Mouse (Mus musculus): ENCODE data around the gene Prpf3.
A peak's percentile ranks its signal among the peaks of the same experiment; 100 is the strongest.
"Not testable (repeated sequence)": the region's sequence is repeated elsewhere in the genome, so short reads cannot be mapped to it uniquely, and the experiment has no call there.

The Prpf3 gene

DNA sequence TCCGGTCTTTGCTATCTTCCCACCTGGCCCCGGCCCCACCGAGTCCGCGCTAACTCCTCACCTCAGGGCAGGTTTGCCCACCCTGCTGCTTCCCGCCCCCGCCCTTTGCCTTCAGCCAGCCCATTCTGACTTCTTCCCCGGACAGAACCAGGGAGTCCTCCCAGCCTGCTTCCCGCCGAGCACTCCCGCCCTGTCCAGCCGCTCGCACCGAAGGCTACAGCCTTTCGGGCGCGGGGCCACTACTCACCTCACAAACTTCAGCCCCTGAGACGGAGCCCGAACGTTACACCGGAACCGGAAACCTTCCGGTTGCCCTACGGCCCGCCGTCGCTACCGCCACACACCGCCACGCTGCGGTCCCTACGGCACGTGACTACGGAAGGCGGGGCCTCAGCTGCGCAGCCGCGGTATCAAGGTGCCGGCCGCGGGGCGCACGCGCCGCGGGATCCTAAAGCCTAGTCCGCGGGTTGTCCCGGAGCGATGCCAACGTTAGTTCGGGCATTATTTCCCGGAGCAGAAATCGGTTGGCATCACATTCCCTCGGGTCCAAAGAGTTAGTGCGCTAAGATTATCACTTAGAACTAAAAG is at the start of gene Prpf3:
Gene Prpf3 (minus strand): TSS at position 384 of the 588 bp plus-strand sequence.
- DNase-seq (ENCODE audit: low read depth) = peak; percentile 84

DNA sequence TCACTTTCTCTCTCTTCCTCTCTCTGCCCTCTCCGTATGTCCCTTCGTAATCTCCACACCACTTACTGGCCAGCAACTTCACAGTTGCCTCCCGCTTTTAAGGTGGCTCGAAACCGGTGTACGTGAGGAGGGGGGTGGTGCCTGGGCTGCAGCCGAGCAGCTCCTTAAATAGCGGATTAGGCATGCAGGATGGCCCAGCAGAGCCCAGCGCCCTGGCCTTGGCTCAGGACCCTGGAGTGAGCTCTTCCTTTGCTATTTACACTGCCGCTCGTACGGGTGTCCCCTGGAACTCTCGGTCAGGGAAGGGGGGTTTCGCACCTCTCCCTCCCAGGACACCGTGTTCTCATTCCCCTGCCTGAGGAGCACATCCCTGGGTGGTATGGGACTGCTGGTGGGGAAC is 48.9 kb upstream of the Prpf3 start, which contains the start of gene Car14:
Gene Car14 (minus strand): TSS at position 124 of the 400 bp plus-strand sequence.
- DNase-seq (ENCODE audit: low read depth) = no peak

DNA sequence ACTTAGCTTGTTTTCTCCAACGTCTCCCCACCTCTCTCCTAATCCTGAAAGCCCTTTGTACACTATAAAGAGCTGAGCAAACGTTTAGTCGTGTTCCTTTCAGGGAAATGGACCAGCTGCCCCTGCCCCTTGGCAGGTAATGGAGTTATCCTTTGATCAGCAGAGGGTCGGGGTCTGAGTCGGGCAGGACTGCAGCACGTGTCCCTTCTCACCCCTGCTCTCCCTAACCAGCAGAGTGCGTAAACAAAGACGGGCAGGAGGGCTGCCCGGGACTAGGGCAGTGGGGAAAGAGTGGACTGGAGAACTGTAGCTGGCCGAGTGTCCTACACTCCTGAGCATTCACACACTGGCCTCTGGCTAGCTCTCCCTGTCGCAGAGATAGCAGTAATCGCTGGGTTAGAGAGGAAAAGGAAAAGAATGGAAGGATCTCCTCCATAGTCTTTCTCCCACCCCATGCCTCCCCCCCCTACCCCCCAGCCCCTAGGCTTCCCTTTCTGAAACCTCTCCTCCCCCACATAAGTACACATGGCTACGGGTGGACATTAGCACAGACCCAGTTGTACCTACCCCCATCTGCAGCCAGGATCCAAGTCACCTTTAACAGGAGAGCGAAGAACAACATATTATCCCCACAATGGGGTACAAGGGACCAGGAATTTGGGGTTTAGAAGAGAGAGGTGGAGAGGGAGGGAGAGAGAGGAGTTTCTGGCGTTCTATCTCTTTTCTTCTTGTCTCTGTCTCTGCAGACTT is 48.2 kb upstream of the Prpf3 start:
- no peak for DNase-seq (ENCODE audit: low read depth)

- no peak for DNase-seq (ENCODE audit: low read depth)
These were observed 47.0 kb upstream of the Prpf3 start for GRCm38 (mm10) chr3:95902643-95903042.

DNA sequence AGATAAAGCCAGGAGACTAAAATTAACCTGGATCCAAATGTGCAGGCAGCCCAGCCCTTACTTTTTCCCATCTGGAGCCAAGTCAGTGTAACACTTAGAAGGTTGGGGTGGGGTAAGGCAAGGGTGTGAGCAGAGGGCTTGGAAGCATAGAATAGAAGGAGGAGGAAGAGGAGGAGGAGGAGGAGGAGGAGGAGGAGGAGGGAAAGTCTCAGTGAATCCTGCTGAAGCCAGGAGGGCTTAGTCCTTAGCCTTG is 46.6 kb upstream of the Prpf3 start:
- DNase-seq (ENCODE audit: low read depth) = no peak

DNA sequence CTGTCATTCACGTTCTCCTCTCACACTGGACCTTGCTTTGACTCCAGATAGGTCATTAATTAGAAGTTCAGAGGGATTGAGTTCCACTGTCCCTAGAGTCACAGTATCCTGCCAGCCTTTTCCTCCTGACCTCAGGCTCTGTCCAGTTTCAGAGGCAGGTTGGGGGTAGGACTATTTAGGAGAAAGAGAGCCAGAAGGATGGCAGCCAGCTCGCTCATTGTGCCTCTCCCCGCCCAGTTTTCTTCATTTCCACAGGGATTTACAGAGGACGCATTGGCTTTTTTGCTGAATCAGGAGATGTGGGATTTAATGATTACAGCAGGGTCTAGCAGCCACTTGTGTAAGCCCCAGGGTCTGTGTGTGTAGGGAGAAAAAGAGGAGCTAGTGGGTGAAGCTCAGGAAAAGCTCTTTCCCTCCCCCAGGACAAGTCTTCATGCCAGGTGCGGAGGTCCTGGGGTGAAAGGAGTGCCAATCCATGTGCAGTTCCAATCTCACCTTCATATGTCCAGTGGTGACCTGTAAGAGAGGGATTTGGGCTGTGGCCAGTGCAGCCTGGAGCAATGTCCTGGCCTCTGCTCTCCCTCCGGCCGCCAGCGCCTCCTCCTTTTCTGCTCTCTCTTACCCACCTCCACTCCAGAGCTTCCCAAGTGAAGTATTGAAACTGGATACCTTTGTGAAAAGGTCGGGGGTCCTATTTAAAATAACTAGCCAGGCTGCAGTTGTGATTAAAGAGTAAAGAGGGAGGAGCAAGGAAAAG is 46.1 kb upstream of the Prpf3 start:
- no peak for DNase-seq (ENCODE audit: low read depth)

DNA sequence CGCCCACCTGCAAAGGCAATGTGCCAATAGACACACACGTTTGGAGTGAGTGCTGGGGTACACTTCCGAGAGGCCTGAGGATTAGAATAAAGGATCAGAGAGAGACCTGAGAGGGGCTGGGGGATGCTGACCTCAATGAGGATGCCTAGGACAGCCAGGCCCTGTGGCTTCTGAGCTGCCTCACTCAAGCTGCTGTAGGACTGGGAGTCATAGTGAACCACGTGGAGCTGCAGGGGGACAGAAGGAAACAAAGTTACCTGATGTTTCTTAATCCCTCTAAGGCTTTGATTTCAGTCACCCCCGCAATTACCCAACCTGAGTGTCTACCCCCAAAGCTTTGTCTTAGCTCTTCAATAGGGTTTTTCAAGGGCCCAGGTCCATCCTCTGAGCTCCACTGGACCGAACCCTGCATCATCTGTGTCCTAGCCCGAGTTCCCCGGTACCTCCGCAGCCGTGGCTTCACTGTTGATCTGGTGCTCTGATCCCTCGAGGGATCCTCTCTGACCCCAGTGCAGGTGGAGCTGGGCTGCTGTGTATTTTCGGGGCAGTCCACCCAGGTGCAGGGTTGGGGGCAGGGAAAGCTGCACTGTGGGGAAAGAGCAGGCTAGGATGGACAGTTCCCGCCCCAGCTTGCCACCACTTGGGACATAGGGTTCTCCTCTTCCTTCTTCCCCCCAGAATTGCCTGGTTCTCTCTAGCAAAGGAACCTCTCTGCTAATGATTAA is 44.3 kb upstream of the Prpf3 start:
- no peak for DNase-seq (ENCODE audit: low read depth)

DNA sequence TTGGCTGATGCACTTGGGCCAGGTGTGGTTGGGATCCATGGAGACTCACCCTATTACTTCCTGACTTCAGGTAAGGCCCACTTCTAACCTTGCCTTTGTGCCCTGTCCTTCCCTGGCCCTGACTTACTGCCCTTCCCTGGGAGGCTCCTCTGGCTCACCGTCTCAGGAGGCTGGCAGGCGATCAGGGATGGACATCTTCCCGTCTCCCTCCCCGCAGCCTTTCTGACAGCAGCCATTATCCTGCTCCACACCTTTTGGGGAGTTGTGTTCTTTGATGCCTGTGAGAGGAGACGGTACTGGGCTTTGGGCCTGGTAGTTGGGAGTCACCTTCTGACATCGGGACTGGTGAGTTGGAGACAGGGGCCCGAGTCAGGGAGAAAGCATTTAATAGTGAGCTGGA is 39.8 kb upstream of the Prpf3 start:
- not testable (repeated sequence) for DNase-seq (ENCODE audit: low read depth)

DNA sequence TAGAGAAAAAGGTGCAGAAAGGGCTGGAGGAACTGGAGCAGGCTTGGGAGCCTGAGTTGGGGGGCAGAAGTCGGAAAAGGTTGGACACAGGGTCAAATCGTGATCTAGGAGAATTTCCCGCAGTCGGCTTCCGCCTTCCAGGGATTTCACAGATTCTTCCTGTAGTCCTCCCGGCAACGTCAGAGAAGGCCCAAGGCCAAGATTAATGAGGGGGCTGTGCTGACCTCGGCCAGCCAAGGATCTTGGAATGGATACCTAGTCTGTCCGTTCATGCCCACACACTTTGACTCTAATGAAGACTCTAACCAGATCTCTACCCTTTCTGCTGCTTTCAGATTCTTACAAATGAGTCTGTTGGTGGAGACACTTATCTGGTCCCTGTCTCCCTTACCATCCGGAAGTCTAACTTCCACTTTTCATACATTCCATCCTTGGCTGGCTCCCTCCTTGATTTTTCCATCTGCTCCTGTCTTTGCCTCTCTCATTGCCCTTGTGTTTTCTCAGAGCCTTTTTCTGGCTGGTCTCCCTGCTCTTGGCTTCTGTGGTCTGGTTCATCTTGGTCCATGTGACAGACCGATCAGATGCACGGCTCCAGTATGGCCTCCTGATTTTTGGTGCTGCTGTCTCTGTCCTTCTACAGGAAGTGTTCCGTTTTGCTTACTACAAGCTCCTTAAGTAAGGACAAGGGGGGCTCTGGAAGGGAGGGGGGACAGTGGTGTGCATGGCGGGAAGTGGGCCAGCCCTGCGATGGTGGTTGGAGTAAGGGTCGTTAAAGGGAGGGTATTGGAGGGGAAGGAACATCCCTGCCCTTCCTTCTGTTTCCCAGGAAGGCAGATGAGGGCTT is 38.9 kb upstream of the Prpf3 start:
- DNase-seq (ENCODE audit: low read depth) = no peak

GRCm38 (mm10) chr3:95893606-95894316 is 38.1 kb upstream of the Prpf3 start, which contains the start of gene Aph1a:
Aph1a (plus strand) TSS chr3:95893969.
- DNase-seq (ENCODE audit: low read depth) = peak; percentile 93

DNA sequence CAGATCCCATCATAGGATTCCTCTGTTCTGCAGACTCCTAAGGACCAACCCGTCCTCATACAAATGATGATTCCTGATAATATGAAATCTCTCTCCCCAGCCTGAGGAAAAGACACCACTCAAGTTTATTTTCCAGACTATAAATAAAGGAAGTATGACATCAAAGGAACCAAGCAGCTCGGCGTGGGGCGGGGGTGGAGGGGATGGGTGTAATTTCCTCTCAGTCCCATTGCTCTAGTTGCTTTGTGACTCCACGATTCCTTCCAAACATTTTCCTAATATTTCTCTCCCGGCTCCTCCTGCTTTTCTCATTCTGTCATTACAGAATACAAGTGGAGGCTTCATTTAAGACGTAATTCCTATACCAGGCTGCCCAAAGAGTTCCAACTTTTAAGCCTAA is 37.4 kb upstream of the Prpf3 start:
- no peak for DNase-seq (ENCODE audit: low read depth)

DNA sequence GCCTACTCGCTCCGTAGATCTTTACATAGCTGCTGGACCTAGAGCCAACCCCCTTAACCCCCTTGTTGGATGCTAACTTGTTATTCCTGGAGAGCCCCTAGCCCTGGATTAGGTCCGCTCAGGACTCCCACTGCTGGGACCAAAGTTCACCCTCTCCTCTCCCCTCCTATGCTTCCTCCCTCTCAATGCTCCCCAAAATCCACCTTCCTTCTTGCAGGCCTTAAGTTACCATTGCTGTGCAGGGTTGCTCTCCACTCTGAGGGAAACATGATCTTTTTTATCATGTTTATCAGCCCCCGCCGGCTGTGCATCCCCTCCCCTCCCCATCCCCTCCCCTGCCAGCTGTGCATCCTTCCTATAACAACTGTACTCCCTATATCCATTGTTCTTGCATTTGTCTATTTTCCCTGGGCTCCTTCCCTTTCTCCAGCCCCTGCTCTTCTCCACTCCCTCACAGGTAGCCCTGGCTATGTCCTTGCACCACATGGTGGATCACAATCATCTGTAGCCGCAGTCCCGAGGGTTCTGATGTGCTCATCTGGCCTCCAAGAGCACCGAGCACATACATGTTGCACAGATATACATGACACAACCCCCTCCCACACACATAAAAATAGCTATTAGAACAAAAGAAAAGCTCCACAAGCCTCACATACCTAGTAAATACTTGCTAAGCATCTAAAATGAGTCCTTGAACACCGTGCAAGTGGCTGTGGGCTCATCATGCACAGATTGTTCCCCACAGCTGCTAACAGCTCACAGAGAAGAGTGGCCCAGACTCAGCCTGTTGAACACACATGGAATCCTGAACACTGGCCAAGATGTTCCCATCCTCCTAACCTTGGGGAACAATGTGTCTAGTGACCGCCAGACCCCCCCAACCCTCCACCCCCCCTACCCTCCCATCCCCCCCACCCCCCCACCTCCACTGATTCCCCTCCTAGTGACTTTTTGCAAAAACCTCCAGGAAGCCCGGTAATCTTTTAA is 36.7 kb upstream of the Prpf3 start:
- no peak for DNase-seq (ENCODE audit: low read depth)

GRCm38 (mm10) chr3:95891211-95892065 is 35.8 kb upstream of the Prpf3 start, which contains the start of gene BC028528:
BC028528 (minus strand) TSS chr3:95892005.
- no peak for DNase-seq (ENCODE audit: low read depth)

- DNase-seq (ENCODE audit: low read depth) = no peak
These were observed 34.0 kb upstream of the Prpf3 start for GRCm38 (mm10) chr3:95889664-95890063.

DNA sequence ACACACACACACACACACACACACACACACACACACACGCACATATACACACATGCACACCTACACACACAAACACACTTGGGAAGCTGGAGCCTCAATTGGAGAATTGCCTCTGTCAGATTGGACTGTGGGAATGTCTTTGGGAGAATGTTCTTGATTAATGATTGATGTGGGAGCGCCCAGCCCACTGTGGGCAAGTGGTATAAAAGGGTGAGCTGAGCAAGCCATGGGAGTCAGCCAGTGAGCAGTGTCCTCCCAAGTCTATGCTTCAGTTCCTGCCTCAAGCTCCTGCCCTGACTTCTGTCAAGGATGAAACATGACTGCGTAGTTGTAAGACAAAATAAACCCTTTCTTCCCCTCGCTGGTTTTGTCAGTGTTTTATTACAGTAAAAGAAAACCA is 31.9 kb upstream of the Prpf3 start:
- DNase-seq (ENCODE audit: low read depth) = no peak

GRCm38 (mm10) chr3:95884400-95884799 is 28.7 kb upstream of the Prpf3 start:
- DNase-seq (ENCODE audit: low read depth) = no peak

- no peak for DNase-seq (ENCODE audit: low read depth)
These were observed 27.2 kb upstream of the Prpf3 start for GRCm38 (mm10) chr3:95882816-95883425.
